Mouse (Mus musculus) cerebellum, adult 11-12 months (tissue): ENCODE measurements around the gene Katnal1.

ENCODE experiments used
- DNase-seq: peaks from one replicate; pipeline ENCODE4 v3.0.0; 2022

Gene Katnal1

GRCm38 (mm10) chr5:148923408-148923807 is 5.7 kb downstream of the Katnal1 start:
- no peak for DNase-seq

GRCm38 (mm10) chr5:148922773-148923172 is 6.3 kb downstream of the Katnal1 start:
- DNase-seq, result no peak

GRCm38 (mm10) chr5:148918049-148918448 is 11.1 kb downstream of the Katnal1 start:
- no peak for DNase-seq

- DNase-seq, result no peak
These were observed 12.3 kb downstream of the Katnal1 start for GRCm38 (mm10) chr5:148916775-148917174.

GRCm38 (mm10) chr5:148912262-148912661 is 16.9 kb downstream of the Katnal1 start:
- no peak for DNase-seq

GRCm38 (mm10) chr5:148910066-148910465 is 19.1 kb downstream of the Katnal1 start:
- no peak for DNase-seq

GRCm38 (mm10) chr5:148909402-148909801 is 19.7 kb downstream of the Katnal1 start:
- no peak for DNase-seq

GRCm38 (mm10) chr5:148909057-148909395 is 20.1 kb downstream of the Katnal1 start:
- no peak for DNase-seq

GRCm38 (mm10) chr5:148908191-148909056 is 20.7 kb downstream of the Katnal1 start:
- no peak for DNase-seq

GRCm38 (mm10) chr5:148906305-148906704 is 22.8 kb downstream of the Katnal1 start:
- no peak for DNase-seq

GRCm38 (mm10) chr5:148904846-148905245 is 24.3 kb downstream of the Katnal1 start:
- DNase-seq, result no peak

- no peak for DNase-seq
These were observed 29.8 kb downstream of the Katnal1 start for GRCm38 (mm10) chr5:148899361-148899760.

GRCm38 (mm10) chr5:148897941-148898417 is 31.1 kb downstream of the Katnal1 start:
- no peak for DNase-seq

GRCm38 (mm10) chr5:148897069-148897702 is 31.9 kb downstream of the Katnal1 start:
- DNase-seq, result no peak

GRCm38 (mm10) chr5:148896515-148896914 is 32.6 kb downstream of the Katnal1 start:
- no peak for DNase-seq

- no peak for DNase-seq
These were observed 33.3 kb downstream of the Katnal1 start for GRCm38 (mm10) chr5:148895833-148896232.

- DNase-seq, result no peak
These were observed 34.1 kb downstream of the Katnal1 start for GRCm38 (mm10) chr5:148895034-148895433.

GRCm38 (mm10) chr5:148890237-148890636 is 38.9 kb downstream of the Katnal1 start:
- DNase-seq, result no peak

- no peak for DNase-seq
These were observed 41.1 kb downstream of the Katnal1 start for GRCm38 (mm10) chr5:148888032-148888431.

GRCm38 (mm10) chr5:148885821-148886609 is 43.1 kb downstream of the Katnal1 start:
- DNase-seq, result no peak

GRCm38 (mm10) chr5:148883671-148884070 is 45.4 kb downstream of the Katnal1 start:
- DNase-seq, result no peak

GRCm38 (mm10) chr5:148879218-148879617 is 49.9 kb downstream of the Katnal1 start:
- no peak for DNase-seq

GRCm38 (mm10) chr5:148873116-148873515 is 56.0 kb downstream of the Katnal1 start:
- no peak for DNase-seq
